Mouse (Mus musculus): ENCODE data around the gene Frmd8.

Frmd8 gene

DNA sequence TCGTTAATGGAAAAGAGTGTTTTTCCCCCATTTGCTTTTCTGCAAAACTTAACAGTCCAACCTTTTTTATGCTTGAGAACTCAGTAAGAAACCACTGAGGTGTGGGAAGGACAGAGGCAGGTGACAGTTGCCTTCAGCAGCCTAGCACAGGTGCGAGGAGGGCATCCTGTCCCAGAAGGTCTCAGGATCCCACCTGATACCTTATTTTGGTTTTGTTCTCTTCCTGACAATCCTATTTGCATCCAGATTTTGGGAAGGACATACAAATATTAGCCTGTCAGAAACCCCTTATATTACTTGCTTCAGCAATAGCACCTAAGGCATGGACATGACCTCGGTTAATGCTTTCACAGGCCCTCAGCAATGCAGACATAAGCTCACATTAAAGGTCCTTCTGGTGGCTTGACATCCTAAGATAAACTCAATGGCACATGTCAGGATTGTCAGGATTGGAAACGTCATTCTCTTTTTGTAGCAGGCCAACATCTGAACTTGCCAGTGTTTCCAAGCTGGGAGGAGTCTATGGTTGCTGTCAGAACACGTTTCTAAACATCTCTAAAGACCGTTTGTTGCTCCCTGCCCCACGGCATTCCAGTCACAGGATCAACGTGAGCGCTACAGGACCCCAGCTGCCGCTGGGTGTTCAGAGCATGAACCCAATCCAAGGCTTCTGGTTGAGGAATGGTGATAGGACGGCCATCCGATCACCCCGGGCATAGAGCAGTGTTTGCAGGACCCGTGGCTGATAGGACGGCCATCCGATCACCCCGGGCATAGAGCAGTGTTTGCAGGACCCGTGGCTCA lies 34.8 kb downstream of the Frmd8 start:
- CTCF ChIA-PET, result interaction anchor here (1.8 kb wide), 1 partner anchor 18 kb away, joined by 16 read pairs; no protein-coding TSS in a partner anchor

DNA sequence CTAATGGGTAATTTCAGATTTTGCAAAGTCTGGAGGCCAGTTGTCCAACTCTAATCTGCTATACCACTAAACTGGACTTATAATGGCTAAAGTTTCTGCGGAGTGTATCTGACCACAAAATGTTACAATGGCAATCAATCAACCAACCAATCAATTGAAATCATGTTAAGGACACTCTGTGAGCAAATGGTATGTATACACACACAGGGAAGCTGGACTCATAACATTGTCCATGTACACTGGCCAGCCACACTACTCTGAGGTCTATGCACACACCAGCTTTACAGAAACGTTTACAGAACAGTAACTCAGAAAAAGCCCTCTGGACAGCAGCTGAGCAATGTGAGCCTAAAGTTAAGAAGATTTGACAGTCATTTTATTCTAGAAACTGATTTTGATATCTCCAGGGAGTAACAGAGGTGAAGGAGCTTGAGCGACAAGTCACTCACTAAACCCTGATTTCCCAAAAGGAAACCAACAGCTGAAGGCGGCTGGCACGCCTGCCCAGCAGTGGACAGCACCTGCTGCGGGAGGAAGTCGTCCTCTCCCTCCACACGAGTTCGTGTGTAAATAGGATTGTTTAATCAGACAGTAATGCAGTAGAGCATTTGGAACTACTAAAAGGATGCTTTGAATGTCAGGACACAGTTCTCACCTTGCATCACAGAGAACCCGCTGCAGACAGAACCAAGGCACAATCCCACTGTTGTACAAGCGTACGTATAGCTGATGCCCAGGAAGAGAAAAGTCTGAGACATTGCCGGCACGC lies 35.6 kb downstream of the Frmd8 start:
- CTCF ChIA-PET, result no interaction called here

DNA sequence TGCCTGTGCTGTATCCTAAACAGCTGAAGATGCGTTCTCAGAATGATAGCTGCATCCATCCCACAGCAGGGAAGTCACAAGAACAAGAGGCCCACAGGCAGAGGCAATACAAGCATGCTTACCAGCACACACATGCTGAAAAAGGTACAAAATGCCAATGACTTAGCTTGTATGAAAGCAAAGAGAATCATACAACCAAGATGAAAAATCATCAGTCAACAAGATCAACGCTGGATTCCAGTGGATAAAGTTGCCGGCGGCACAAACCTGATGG lies 36.2 kb downstream of the Frmd8 start:
- CTCF ChIA-PET, result no interaction called here

DNA sequence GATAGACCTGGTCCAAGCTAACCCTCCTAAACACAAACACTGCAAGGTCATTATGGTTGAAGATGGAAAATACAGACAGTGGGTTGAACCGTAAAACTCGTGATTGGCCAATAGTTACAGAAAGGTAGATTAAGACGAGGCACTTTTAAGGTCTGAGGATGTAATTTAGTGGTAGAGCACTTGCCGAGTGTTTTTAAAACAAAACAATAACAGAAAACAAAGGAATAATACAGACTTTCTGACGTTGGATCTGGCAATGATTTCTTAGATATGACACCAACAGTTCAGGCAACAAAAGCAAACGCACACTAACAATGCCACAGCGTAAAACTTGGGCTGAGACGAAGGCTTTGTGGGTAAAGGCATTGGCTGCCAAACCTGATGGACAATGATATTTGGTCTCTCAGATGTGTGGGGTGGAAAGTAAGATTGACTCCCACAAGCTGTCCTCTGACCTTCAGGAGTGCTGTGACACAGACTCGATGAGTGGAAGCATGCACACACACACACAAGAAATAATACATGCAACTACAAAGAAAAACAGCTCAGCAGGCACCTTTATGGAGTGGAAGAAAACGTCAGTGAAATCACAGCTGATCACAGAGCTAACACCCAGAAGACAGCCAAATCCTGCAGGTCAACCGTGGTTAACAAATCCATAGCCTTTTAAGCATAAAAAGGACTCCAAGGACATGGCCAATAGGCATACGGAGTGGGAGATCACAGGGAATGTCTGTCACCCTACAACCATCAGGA lies 36.8 kb downstream of the Frmd8 start:
- CTCF ChIA-PET, result no interaction called here

DNA sequence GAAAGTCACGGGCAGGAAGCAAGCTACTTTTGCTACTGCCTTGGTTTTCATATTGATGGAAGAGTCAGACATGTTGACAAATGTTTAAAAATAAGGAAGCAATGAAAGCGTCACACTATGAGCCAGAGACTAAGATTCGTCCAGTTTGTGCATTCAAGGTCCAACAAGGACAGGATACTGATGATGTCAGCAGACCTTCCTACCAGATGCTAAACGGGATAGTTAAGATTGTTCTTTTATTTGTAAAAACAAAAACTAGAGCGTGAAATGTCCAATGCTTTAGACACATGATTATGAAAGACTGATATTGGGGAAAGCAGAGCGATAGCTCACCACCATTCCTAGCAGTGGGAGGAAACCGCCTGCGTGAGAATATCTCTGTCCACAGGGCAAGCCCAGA lies 37.5 kb downstream of the Frmd8 start:
- CTCF ChIA-PET, result no interaction called here

DNA sequence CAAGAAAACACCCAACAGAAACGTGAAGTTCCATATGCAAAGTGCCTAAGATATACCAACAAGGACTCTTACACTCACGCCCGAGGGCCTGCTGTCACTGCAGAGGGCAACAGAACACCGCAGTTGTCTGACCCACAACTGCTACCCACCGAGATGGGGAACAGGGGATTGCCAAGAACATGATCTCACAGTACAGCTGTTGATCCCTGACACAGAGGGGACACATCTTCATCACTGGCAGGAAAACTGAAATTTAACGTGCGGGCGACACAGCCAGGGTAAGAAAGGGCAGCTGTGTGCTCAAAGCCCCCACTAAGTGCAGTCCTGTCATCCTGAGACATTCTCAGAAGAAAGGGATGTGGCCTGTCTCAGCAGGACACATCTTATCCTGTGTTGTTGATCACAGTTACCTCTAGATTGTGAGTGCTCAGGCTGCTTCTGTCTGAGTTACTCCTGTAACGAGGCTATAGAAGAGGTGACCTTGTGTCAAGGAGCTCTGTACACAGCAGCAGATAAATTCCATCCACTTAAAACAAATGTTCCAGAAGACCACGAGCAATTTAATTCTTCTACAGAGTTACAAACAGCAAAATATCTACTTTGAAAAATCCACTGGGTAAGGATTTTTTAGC lies 38.0 kb downstream of the Frmd8 start:
- CTCF ChIA-PET, result no interaction called here

DNA sequence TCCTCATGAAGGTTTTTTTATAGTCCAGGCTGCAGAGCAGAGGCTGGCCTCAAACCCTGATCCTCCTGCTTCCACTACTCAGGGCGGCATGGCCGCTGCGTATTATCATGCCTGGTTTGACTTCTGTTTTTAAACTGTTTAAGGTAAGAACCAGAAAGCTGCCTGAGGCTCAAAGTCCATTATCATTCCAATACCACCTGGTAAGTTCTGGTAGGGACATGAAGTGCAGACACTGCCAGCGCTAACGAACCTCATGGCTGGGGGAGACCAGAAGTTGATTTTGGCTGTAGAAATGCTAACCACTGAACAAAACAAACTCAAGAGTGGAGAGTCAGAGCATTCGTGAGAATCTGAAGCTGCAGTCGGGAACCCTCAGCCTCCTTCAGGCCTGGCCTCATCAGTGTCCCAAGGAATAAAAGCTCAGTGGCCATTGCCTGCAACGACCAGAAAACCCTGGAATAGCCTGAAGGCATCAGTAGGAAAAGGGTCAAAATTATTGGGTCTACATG lies 39.1 kb downstream of the Frmd8 start:
- CTCF ChIA-PET, result no interaction called here

DNA sequence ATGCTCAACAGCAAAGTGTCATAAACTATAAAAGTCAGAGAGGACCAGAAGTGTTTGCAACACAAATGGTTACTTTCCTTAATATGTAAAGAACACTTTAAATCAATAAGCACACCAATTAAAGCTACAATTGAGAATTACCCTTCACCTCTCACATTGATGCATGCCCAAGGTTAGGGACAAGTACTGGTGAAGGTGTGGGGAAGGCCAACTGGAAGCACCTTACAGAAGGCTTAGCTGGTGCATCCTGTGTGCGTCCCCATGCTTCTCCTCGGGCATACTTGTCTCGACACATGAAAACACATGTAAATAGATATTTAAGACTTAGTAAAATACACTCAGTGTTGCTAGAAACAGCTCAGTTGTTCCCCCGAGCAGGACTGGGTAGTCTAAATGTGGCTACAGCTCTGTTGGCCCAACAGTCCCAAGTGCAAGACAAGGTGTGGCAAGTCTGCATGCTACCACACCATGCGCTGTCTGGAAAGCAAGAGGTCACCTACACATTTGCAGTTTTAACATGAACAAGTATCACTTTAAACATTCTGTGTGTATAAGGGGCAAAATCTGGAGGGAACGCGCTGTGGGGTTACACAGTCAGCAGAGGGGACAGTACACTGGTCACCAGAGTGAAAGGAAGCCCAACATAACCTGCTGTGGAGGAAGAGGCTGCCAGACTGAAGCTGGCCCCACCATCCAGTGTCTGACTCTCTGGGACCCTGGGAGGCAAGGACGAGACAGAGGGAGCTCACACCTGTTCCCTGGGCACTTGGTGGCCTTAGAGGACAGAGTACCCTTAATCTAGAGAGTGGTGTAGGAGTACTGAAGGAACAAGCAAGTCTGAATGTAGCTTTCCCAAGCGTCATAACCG lies 39.8 kb downstream of the Frmd8 start:
- CTCF ChIA-PET, result no interaction called here

DNA sequence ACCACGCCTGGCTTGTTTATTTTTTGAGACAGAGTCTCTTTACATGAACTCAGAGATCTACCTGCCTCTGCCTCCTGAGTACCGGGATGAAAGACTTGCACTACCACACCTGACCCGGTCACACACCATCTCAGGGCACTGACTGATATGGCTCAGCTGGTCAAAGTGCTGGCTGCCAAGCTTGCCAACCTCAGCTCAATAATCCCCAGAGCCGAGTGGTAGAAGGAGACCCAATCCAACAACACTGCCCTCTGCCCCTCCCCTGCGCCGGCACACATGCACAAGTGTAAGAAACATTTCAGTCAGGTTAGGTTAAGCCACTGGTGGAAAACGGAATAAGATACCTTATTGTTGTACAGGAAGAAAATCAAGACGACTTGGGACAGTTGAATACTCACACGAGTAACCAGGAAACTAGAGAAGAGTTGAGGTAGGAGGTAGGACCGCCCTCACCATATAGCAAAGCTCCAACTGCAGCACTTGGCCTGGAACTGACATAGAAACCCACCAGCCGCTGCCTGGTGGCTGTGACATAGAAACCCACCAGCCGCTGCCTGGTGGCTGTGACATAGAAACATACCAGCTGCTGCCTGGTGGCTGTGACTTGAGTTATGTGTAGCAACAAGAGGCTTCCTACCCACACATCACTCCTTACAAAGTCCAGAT lies 40.7 kb downstream of the Frmd8 start:
- CTCF ChIA-PET, result no interaction called here

DNA sequence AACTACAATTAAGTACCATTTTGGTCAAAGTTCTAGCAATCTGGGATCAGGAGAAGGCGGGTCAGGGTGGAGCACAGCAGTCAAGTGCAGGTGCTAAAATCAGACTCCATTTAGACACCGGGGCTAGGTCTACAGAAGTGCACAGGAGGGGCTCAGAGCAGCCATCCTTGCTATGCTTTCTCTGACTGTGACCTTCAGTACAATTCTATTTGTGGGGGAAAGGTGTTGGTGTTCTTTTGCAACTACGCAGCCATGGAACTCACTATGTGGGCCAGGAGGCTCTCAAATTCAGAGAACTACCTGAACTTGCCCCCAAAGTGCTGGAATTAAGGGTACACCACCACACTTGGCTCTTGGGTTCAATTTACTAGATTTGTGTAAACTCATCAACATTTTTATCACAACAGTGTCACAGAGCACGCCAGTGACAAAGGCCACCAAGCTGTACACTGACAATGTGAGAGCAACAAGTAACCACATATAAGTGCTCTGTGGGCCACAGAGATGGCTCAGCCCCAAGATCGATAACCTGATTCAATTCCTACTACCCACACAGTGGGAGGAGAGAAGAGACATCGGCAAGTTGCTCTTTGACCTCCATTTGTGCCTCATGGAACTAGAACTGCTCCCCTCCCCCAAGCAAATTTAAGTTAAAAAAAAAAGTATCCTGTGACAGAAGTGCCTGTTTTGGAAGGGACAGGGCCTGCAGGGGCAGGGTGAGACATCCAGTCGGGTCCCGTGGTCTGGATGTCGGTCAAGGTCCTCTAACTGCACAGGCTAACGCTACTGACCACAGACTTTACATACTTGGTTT lies 41.6 kb downstream of the Frmd8 start:
- CTCF ChIA-PET, result interaction anchor here (0.7 kb wide), 1 partner anchor 53 kb away, joined by 3 read pairs; no protein-coding TSS in a partner anchor

DNA sequence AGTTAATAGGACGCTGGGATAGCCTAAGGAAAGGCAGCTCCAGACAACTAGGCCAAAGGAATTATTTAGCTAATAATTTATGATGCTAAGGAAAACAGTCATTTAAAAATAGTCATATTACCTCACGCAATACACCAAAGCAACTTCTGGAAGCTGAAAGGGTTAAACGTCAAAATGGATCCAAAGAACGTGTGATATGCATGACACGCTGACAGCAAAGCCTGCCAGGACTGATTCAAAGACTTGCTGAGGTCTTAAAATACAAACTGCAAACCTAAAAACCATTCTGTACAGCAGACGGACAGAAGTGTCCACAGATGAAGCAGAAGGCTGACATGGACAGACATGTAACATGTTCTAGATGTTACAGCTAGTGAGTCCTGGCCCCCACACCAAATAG lies 42.7 kb downstream of the Frmd8 start:
- CTCF ChIA-PET, result interaction anchor here (0.6 to 0.7 kb wide), 2 partner anchors 14 to 32 kb away, joined by 3 to 10 read pairs; no protein-coding TSS in a partner anchor

DNA sequence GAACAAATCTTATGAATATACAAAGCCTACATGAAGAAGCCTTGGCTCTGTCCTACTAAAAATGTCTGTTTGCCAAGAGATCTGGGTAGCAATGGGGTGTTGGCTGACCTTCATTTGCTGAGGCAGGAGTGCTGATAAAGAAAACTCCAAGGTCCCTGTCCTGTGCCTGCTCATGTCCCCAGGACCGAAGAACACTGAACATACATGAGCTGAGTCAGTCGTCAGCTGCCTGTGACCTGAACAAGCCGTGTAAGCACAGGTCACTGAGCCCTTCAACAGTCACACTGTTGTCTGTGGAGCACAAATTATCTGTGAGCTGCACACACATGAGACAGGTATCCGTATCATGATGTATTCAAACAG lies 43.1 kb downstream of the Frmd8 start:
- CTCF ChIA-PET, result interaction anchor here (0.6 kb wide), 1 partner anchor 14 kb away, joined by 10 read pairs; no protein-coding TSS in a partner anchor

DNA sequence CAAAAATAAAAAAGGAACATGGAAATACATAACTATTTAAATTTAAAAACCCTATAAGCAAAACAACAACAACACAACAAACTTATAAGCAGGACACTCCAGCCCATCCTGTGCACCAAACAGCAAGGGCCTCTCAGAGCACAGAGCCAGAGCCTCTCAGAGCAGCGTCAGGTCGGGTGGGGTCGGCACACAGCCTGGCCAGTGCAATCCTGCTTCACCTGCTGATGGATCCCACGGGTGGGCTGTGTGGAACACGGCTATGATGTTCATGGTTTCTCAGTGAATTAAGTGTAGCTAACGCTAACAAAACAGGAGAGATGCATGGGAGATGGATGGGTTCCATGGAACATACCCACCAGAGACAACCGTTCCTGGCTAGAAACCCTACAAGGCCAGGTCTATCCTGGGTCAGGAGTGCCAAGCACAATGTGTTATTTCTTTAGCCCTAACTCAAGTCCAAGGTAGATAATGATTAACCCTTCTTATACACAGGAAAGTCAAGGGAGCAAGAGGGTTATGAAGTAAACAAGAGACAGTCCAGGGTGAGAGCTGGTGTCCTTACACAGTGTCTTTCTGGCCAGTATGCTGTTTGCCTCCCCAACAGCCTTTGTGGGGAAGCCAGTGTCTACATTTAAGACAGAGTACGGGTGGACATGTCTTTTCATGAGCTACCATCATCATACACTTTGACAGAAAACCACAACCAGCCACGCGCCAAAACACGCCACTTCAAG lies 43.7 kb downstream of the Frmd8 start:
- CTCF ChIA-PET, result no interaction called here

DNA sequence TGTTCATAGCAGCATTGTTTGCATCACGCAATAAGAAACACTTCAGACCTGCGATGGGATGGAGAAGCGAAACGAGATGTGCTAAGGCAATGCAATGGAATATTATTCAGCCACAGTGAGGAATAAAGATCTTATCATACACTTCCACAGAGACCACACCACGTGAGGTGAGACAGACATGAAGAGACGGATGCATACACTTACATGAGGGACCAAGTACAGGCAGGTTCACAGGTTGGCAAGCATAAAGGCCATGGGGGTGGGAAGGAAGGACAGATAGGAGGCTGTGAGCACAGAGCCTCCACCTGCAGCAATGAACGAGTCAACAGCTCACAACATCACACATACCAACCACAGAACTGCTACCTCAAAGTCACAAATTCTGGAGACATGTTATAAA lies 44.3 kb downstream of the Frmd8 start:
- CTCF ChIA-PET, result no interaction called here

DNA sequence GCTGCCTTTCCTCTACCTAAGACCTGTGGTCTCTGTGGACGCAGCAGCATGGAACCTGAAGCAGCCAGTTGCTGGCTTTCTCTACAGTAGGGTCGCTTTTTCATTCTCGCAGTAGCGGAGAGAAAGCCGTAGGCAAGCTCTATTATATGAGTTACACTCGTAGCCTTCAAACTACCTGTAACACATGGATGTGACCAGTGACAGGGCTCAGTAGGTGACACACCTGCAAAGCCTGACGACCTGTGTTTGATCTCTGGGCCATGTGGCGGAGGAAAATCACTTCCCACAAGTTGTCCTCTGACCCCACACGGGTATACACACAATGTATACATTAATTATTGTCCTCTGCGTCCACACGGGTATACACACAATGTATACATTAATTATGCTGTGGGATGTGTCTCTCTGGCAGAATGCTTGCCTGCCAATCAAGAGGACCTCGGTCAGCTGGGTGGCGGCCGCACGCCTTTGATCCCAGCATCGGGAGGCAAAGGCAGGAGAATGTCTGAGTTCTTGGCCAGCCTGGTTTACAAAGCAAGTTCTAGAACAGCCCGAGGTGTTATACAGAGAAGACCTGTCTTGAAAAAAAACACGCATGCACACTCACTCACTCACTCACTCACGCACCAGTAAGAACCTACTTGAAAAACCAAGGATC lies 45.0 kb downstream of the Frmd8 start:
- CTCF ChIA-PET, result no interaction called here

DNA sequence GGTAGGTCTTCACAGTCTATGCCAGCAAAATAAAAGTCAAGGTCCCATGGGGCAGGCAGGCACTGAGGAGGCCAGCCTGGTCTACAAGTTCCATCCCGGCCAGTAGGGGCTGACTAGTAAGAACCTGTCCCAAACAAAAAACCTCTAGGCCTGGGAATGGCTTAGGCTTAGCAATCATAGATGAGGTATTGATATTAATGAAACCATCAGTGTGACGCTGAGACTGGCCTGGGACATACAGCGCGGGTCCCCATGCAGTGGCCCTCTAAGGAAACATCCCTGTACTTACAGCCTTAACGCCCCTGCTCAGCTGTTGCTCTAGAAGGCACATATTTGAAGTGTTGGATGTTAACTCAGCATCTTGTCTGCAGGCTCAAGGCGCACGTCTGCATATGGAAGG lies 46.2 kb downstream of the Frmd8 start:
- CTCF ChIA-PET, result interaction anchor here (0.7 kb wide), 1 partner anchor 1039 kb away, joined by 3 read pairs; no protein-coding TSS in a partner anchor

DNA sequence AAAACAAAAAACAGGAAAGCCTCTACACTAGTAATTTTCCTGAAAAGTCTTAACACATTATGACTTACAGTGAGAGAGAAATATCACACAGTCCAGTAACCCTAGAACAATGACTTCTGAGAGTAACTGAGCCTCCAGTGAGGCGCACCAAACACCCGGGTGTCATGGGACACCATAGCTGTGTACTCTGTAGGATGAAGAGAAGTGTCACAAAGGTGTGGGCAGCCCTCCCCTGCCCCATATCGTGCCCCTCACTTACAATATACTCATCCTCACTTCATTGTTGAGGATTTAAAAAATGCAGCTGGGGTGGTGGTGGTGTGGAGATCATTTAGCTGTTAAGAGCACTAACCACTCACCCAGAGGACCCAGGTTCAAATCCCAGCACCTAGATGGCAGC lies 46.9 kb downstream of the Frmd8 start:
- CTCF ChIA-PET, result interaction anchor here (0.6 kb wide), 1 partner anchor 295 kb away, joined by 3 read pairs; no protein-coding TSS in a partner anchor

Measured in spleen, embryonic (tissue).